Mouse (Mus musculus): ENCODE measurements at regions not wholly inside any gene's neighbourhood (a gene's known extent, or its start where the extent isn't known, plus 50 kb on each side); places are given as distances from the start of the nearest gene placed in this dataset.
"Not testable (repeated sequence)": the region's sequence is repeated elsewhere in the genome, so short reads cannot be mapped to it uniquely, and the experiment has no call there.

GRCm38 (mm10) chr3:58271441-58271840 is 143.1 kb upstream of the Tsc22d2 start:
- not testable (repeated sequence) for TF ChIP-seq POLR2A (IDR thresholded peaks at IDR 0.05; ENCODE audit: extremely low read depth, insufficient read depth, low read length); CTCF (IDR thresholded peaks at IDR 0.05; ENCODE audit: low read depth, low read length)

Data from liver, adult 2 months (tissue).